Mouse (Mus musculus) lung, postnatal 0 days (tissue): ENCODE results near the gene Ppm1k. TPM values are rescaled to one million over a fixed set of nuclear protein-coding genes. Genes with fewer than 3 reads are reported as not detected.

ENCODE experiments used
- ATAC-seq: fragments of 200-750 bp; cut with Nextera tagmentation; 2 replicates; pipeline ENCODE4 v1.8.0; 2017; ENCODE audit warnings: moderate library complexity
- DNase-seq: peaks from one replicate; pipeline ENCODE4 v3.0.0-alpha.2; 2016; ENCODE audit warnings: low spot score
- H3K27ac ChIP-seq: fragments of 300-500 bp; sonication (generic); 2 replicates; pipeline ENCODE4 v1.5.1; 2014; ENCODE audit warnings: antibody characterized with exemption, mild to moderate bottlenecking, low read length, mixed read lengths
- H3K27me3 ChIP-seq: fragments of 300-500 bp; sonication (generic); replicated peaks from 2 replicates; pipeline ENCODE4 v1.6.1; 2014; ENCODE audit warnings: low read length, mixed read lengths; ENCODE audit not compliant: insufficient read depth
- H3K36me3 ChIP-seq: fragments of 300-500 bp; sonication (generic); 2 replicates; pipeline ENCODE4 v1.6.1; 2014; ENCODE audit warnings: low read length, mixed read lengths; ENCODE audit not compliant: insufficient read depth
- H3K4me1 ChIP-seq: fragments of 300-500 bp; sonication (generic); 2 replicates; pipeline ENCODE4 v1.6.1; 2014; ENCODE audit warnings: antibody characterized with exemption, low read depth, low read length, mixed read lengths; ENCODE audit not compliant: insufficient read depth
- H3K4me2 ChIP-seq: fragments of 300-500 bp; sonication (generic); replicated peaks from 2 replicates; pipeline ENCODE4 v1.6.1; 2014; ENCODE audit warnings: low read depth, mild to moderate bottlenecking, low read length, moderate library complexity, mixed read lengths
- H3K4me3 ChIP-seq: fragments of 300-500 bp; sonication (generic); 2 replicates; pipeline ENCODE4 v1.5.1; 2014; ENCODE audit warnings: low read depth, low read length
- H3K9ac ChIP-seq: fragments of 300-500 bp; sonication (generic); replicated peaks from 2 replicates; pipeline ENCODE4 v1.6.1; 2014; ENCODE audit warnings: low read depth, mild to moderate bottlenecking
- H3K9me3 ChIP-seq: fragments of 300-500 bp; sonication (generic); 2 replicates; pipeline ENCODE4 v1.6.1; 2016; ENCODE audit warnings: low read length, mixed read lengths
- CTCF ChIP-seq: IDR thresholded peaks from 2 replicates; pipeline ENCODE4 v1.5.1; 2016; ENCODE audit warnings: antibody characterized with exemption, mild to moderate bottlenecking
- EP300 ChIP-seq: IDR thresholded peaks from 2 replicates; pipeline ENCODE4 v1.6.1; 2016; ENCODE audit warnings: antibody characterized with exemption, mild to moderate bottlenecking, control low read depth
- WGBS: fragments of 180-500 bp; shearing (Covaris S2); extraction: QIAGEN DNeasy Blood & Tissue Kit; methylation state at CpG from one replicate; pipeline ENCODE4 v1.1.7; 2014; 5-methylcytosine and 5-hydroxymethylcytosine counted together
- polyA plus RNA-seq: library from polyadenylated mRNA; unstranded; fragments of >200 nt; fragmentation: Nextera tagmentation; extraction: Ambion mirVana; gene quantifications from 2 replicates; pipeline ENCODE4 v1.2.1, GENCODE M21; 2015

Gene Ppm1k
- polyA plus RNA-seq, 1 experiment from 2014 or later = 5.5 TPM

- Histone ChIP-seq H3K36me3 (no peaks in the 10 kb centered on the region), H3K9ac (no peak overlapping the region), H3K4me2 (peak overlapping the region; percentile 88), H3K4me3 (peak overlapping the region; percentile 63), H3K27ac (peak overlapping the region; percentile 20), H3K4me1 (no peaks in the 10 kb centered on the region), H3K27me3 (no peaks in the 10 kb centered on the region), H3K9me3 (no peaks in the 10 kb centered on the region)
- no peak for ATAC-seq
- WGBS = 25% methylated on average over 2 of the region's 2 CpGs
- TF ChIP-seq CTCF (no peak), EP300 (no peak)
- no peak for DNase-seq
Measured at GRCm38 (mm10) chr6:57533410-57533809, 1.9 kb downstream of the Ppm1k start.

GRCm38 (mm10) chr6:57532022-57532421 lies 3.2 kb downstream of the Ppm1k start:
- H3K9me3 ChIP-seq = no peaks in the 10 kb centered on the region
- H3K4me1 ChIP-seq = no peaks in the 10 kb centered on the region
- no peak for DNase-seq
- 0 out of 2 replicates have a peak overlapping the region, but pooled peaks have one; percentile 19 for H3K4me2 ChIP-seq
- 24% methylated on average over 1 of the region's 1 CpGs for whole genome bisulfite sequencing
- no peak for ATAC-seq
- no peak overlapping the region for H3K27ac ChIP-seq
- TF ChIP-seq EP300 (no peak), CTCF (no peak)
- no peak overlapping the region for H3K9ac ChIP-seq
- no peaks in the 10 kb centered on the region for H3K36me3 ChIP-seq
- H3K27me3 ChIP-seq = no peaks in the 10 kb centered on the region
- H3K4me3 ChIP-seq = no peak overlapping the region

GRCm38 (mm10) chr6:57531441-57531840 lies 3.8 kb downstream of the Ppm1k start:
- Histone ChIP-seq H3K4me3 (no peak overlapping the region), H3K4me2 (0 out of 2 replicates have a peak overlapping the region, but pooled peaks have one; percentile 19), H3K27ac (0 out of 2 replicates have a peak overlapping the region, but pooled peaks have one; percentile 3)

GRCm38 (mm10) chr6:57531011-57531410 lies 4.3 kb downstream of the Ppm1k start:
- H3K36me3 ChIP-seq = no peaks in the 10 kb centered on the region
- WGBS = 41% methylated on average over 4 of the region's 4 CpGs
- no peak overlapping the region for H3K4me3 ChIP-seq
- 0 out of 2 replicates have a peak overlapping the region, but pooled peaks have one; percentile 19 for H3K4me2 ChIP-seq
- DNase-seq (peak; percentile 15), ATAC-seq (no peak)
- H3K27ac ChIP-seq = 0 out of 2 replicates have a peak overlapping the region, but pooled peaks have one; percentile 3
- TF ChIP-seq CTCF (peak; percentile 11; the same call in 1 of the 2 replicates), EP300 (no peak)
- H3K27me3 ChIP-seq = no peaks in the 10 kb centered on the region
- H3K4me1 ChIP-seq = no peaks in the 10 kb centered on the region
- no peak overlapping the region for H3K9ac ChIP-seq
- no peaks in the 10 kb centered on the region for H3K9me3 ChIP-seq

More at GRCm38 (mm10) chr6:57531441-57531840, 3.8 kb downstream of the Ppm1k start:
- ATAC-seq (no peak), DNase-seq (no peak)
- no peak overlapping the region for H3K9ac ChIP-seq
- WGBS = 83% methylated on average over 1 of the region's 1 CpGs
- TF ChIP-seq EP300 (no peak), CTCF (no peak)
- H3K36me3 ChIP-seq = no peaks in the 10 kb centered on the region
- H3K4me1 ChIP-seq = no peaks in the 10 kb centered on the region
- no peaks in the 10 kb centered on the region for H3K27me3 ChIP-seq
- no peaks in the 10 kb centered on the region for H3K9me3 ChIP-seq

- H3K4me2 ChIP-seq = no peak overlapping the region
- ATAC-seq (no peak), DNase-seq (no peak)
- no peaks in the 10 kb centered on the region for H3K4me1 ChIP-seq
- 90% methylated on average over 1 of the region's 1 CpGs for WGBS
- H3K9me3 ChIP-seq = no peaks in the 10 kb centered on the region
- H3K27ac ChIP-seq = no peak overlapping the region
- H3K36me3 ChIP-seq = 0 out of 2 replicates have a peak, but pooled peaks cover 3% of the 10 kb centered on the region
- no peak for TF ChIP-seq CTCF
- no peak for TF ChIP-seq EP300
- H3K9ac ChIP-seq = no peak overlapping the region
- no peak overlapping the region for H3K4me3 ChIP-seq
- H3K27me3 ChIP-seq = no peaks in the 10 kb centered on the region
Measured at GRCm38 (mm10) chr6:57529336-57529845, 5.9 kb downstream of the Ppm1k start.

GRCm38 (mm10) chr6:57526933-57527332 lies 8.3 kb downstream of the Ppm1k start:
- Histone ChIP-seq H3K4me3 (no peak overlapping the region), H3K36me3 (0 out of 2 replicates have a peak, but pooled peaks cover 3% of the 10 kb centered on the region), H3K4me1 (no peaks in the 10 kb centered on the region), H3K27me3 (no peaks in the 10 kb centered on the region), H3K9ac (no peak overlapping the region), H3K4me2 (no peak overlapping the region), H3K9me3 (no peaks in the 10 kb centered on the region), H3K27ac (no peak overlapping the region)
- WGBS = 79% methylated on average over 2 of the region's 2 CpGs
- ATAC-seq = no peak
- no peak for DNase-seq
- TF ChIP-seq CTCF (no peak), EP300 (no peak)
